Mouse (Mus musculus): Measurements from ENCODE around the gene Crabp2. TPM values are rescaled to one million over a fixed set of nuclear protein-coding genes. Genes with fewer than 3 reads are reported as not detected.
A peak's percentile ranks its signal among the peaks of the same experiment; 100 is the strongest.

The Crabp2 gene
- total and polyA plus RNA-seq, 3 experiments: 0.38 to 1.0 TPM; not detected in 1

DNA sequence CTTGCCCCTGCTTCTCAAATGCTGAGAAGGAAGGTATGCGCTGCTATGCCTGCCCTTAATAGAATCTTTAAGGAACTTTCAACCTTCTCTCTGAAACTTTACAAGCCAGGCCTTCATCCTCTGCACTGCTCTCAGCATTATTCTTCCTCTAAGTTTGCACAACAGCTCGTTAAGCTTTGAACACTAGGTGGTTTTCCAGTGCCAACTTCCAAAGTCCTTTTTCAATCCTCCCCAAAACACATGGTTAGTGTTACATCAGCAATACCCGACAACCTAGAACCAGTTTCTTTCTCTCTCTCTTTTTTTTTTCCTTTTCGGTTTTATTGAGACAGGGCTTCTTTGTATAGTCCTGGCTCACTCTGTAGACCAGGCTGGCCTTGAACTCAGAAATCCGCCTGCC lies 14.4 kb upstream of the Crabp2 start:
- TF ChIP-seq RCOR1 (conservative IDR thresholded peaks at IDR 0.05; ENCODE audit: low read depth, low read length) (no peak), CHD1 (IDR thresholded peaks at IDR 0.05; ENCODE audit: low read depth, low read length) (no peak), SMC3 (IDR thresholded peaks at IDR 0.05; ENCODE audit: low read depth, low read length) (no peak), ZMIZ1 (IDR thresholded peaks at IDR 0.05; ENCODE audit: low read depth, low read length) (no peak)
- Histone ChIP-seq H3K4me1 (ENCODE audit: control insufficient read depth in 1 of 2, insufficient read depth in 2 of 2) (peaks cover 10 to 61% of the 10 kb centered on the region in 2 experiments), H3K4me2 (ENCODE audit: insufficient read depth, low read depth, poor library complexity, severe bottlenecking) (peak overlapping the region; percentile 19; the same call in 1 of the 2 replicates), H3K27ac (ENCODE audit: insufficient read depth, low read depth) (no peak overlapping the region), H3K36me3 (replicated peaks in 1 of 2; ENCODE audit: control insufficient read depth in 1 of 2, insufficient read depth in 1 of 2, low read length in 1 of 2) (peaks cover 44 to 68% of the 10 kb centered on the region in 2 experiments), H3K79me2 (replicated peaks; ENCODE audit: control insufficient read depth, extremely low read depth, insufficient read depth, poor library complexity, severe bottlenecking) (peaks cover 80% of the 10 kb centered on the region), H3K27me3 (replicated peaks) (no peaks in the 10 kb centered on the region), H3K9ac (ENCODE audit: insufficient read depth, low read depth) (peak overlapping the region; percentile 3; the same call in 1 of the 2 replicates), H3K4me3 (replicated peaks in 1 of 3; ENCODE audit: low read depth in 2 of 3, low read length in 2 of 3, poor library complexity in 1 of 3) (peak overlapping the region in 1 of 3 experiments; percentile 28), H3K9me3 (replicated peaks; ENCODE audit: low read length) (no peaks in the 10 kb centered on the region)
- dilution Hi-C loops (cut with MboI; ENCODE audit: extremely low pct_ligation_motif_present, extremely low pct_unique_long_range_greater_than_20kb, low sequenced_read_pairs) (no loop called here), in situ Hi-C loops (cut with MboI; ENCODE audit: low pct_ligation_motif_present, low pct_unique_long_range_greater_than_20kb, low sequenced_read_pairs) (no loop called here)
- no peak for DNase-seq (ENCODE audit: extremely low read depth)

DNA sequence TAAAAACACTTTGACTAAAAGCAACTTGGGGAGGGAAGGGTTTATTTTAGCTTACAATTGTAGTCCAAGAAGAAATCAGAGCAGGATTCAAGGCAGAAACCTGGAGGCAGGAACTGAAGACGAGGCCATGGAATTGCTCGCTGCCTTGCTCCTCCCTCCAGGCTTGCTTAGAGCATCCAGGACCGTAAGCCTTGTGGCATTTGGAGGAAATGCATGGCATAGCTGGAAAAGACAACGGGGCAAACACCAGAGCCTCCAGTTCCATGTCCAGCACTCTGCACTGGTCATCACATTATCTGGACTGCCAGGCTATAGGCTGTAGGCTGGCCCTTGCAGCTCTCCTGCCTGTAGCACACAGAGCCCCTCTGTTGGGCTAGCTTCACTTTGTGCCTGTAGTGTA lies 14.0 kb upstream of the Crabp2 start:
- peaks cover 75% of the 10 kb centered on the region for H3K79me2 ChIP-seq (replicated peaks; ENCODE audit: control insufficient read depth, extremely low read depth, insufficient read depth, poor library complexity, severe bottlenecking)
- no peak for DNase-seq (ENCODE audit: extremely low read depth)
- no peak overlapping the region for H3K4me2 ChIP-seq (ENCODE audit: insufficient read depth, low read depth, poor library complexity, severe bottlenecking)
- no peaks in the 10 kb centered on the region for H3K9me3 ChIP-seq (replicated peaks; ENCODE audit: low read length)
- dilution Hi-C loops (cut with MboI; ENCODE audit: extremely low pct_ligation_motif_present, extremely low pct_unique_long_range_greater_than_20kb, low sequenced_read_pairs): no loop called here
- in situ Hi-C loops (cut with MboI; ENCODE audit: low pct_ligation_motif_present, low pct_unique_long_range_greater_than_20kb, low sequenced_read_pairs): no loop called here
- H3K4me3 ChIP-seq (replicated peaks in 1 of 3; ENCODE audit: low read depth in 2 of 3, low read length in 2 of 3, poor library complexity in 1 of 3): no peak overlapping the region
- TF ChIP-seq TBP (conservative IDR thresholded peaks at IDR 0.05; ENCODE audit: low read depth, low read length) (no peak), NELFE (IDR thresholded peaks at IDR 0.05; ENCODE audit: low read depth, low read length) (no peak), POLR2A (IDR thresholded peaks at IDR 0.05; ENCODE audit: low read depth, low read length) (no peak), MAFK (IDR thresholded peaks at IDR 0.05; ENCODE audit: insufficient replicate concordance, low read length) (no peak), POLR2AphosphoS2 (IDR thresholded peaks at IDR 0.05; ENCODE audit: low read depth, low read length) (no peak), RAD21 (IDR thresholded peaks at IDR 0.05; ENCODE audit: low read depth, low read length) (no peak), IRF4 (IDR thresholded peaks at IDR 0.05; ENCODE audit: low read depth, low read length) (no peak), NRF1 (IDR thresholded peaks at IDR 0.05; ENCODE audit: low read depth, low read length) (no peak), UBTF (IDR thresholded peaks at IDR 0.05; ENCODE audit: low read depth, low read length) (no peak), ZC3H11A (IDR thresholded peaks at IDR 0.05; ENCODE audit: low read depth, low read length) (no peak), HCFC1 (IDR thresholded peaks at IDR 0.05; ENCODE audit: low read depth, low read length) (no peak), ETS1 (conservative IDR thresholded peaks at IDR 0.05; ENCODE audit: low read depth, low read length) (no peak), SIN3A (IDR thresholded peaks at IDR 0.05; ENCODE audit: low read length) (no peak), USF2 (conservative IDR thresholded peaks at IDR 0.05; ENCODE audit: low read depth, low read length) (no peak)
- no peak overlapping the region; the same call in 1 of the 2 replicates for H3K9ac ChIP-seq (ENCODE audit: insufficient read depth, low read depth)
- no peaks in the 10 kb centered on the region for H3K27me3 ChIP-seq (replicated peaks)
- peaks cover 10 to 58% of the 10 kb centered on the region in 2 experiments for H3K4me1 ChIP-seq (ENCODE audit: control insufficient read depth in 1 of 2, insufficient read depth in 2 of 2)
- H3K27ac ChIP-seq (ENCODE audit: insufficient read depth, low read depth): no peak overlapping the region
- peaks cover 49 to 72% of the 10 kb centered on the region in 2 experiments for H3K36me3 ChIP-seq (replicated peaks in 1 of 2; ENCODE audit: control insufficient read depth in 1 of 2, insufficient read depth in 1 of 2, low read length in 1 of 2)
